ENCODE assay signal across 8 mouse cellular contexts in genomic region chr5:148241932-148242331, GRCm38 (mm10).
DNase-seq lines count a peak whose midpoint lies in the region; ATAC-seq lines count a peak whose summit lies in the region.

No protein-coding gene starts in this region.

- H3K27ac ChIP-seq in kidney, embryonic 16.5 days (ENCODE audit: low read length) = no peak overlapping the region
- no peak overlapping the region for H3K27ac ChIP-seq in forebrain, embryonic 13.5 days
- H3K27ac ChIP-seq in midbrain, embryonic 14.5 days (replicated peaks; ENCODE audit: low read depth, low read length) = no peak overlapping the region

- H3K27me3 ChIP-seq in kidney, embryonic 16.5 days (ENCODE audit: insufficient read depth, low read length) = 0 out of 2 replicates have a peak, but pooled peaks cover 3% of the 10 kb centered on the region
- H3K27me3 ChIP-seq in forebrain, embryonic 13.5 days = no peaks in the 10 kb centered on the region
- H3K27me3 ChIP-seq in midbrain, embryonic 14.5 days (ENCODE audit: control insufficient read depth, insufficient read depth, low read length) = no peaks in the 10 kb centered on the region

- WGBS in kidney, embryonic 16.5 days = 9% methylated on average over 7 of the region's 7 CpGs
- 10% methylated on average over 7 of the region's 7 CpGs for whole genome bisulfite sequencing in forebrain, embryonic 13.5 days
- 6% methylated on average over 7 of the region's 7 CpGs for WGBS in midbrain, embryonic 14.5 days

- no peaks in the 10 kb centered on the region for H3K4me1 ChIP-seq in kidney, embryonic 16.5 days (ENCODE audit: insufficient read depth, low read length)
- H3K4me1 ChIP-seq in forebrain, embryonic 13.5 days = no peaks in the 10 kb centered on the region
- H3K4me1 ChIP-seq in midbrain, embryonic 14.5 days (ENCODE audit: control insufficient read depth, insufficient read depth, low read length) = no peaks in the 10 kb centered on the region

- DNase-seq in kidney, adult 18-20 months = peak; percentile 63
- DNase-seq in c-Kit-positive CD71-positive TER-119-negative erythroid progenitor cells, embryonic 14.5 days (ENCODE audit: low read depth) = peak; percentile 13
- peak; percentile 57 for DNase-seq in induced T-regulatory cell, adult 2 months (ENCODE audit: low read depth)
- DNase-seq in left cerebral cortex, adult 9 months (ENCODE audit: low spot score in 2 of 2) = peak; percentile 30 to 77
- peak; percentile 92 for DNase-seq in midbrain, embryonic 14.5 days
- peak; percentile 83 for DNase-seq in testis, postnatal 10 days (ENCODE audit: low spot score)

- no peak overlapping the region for H3K9ac ChIP-seq in kidney, embryonic 16.5 days (replicated peaks; ENCODE audit: low read length)
- no peak overlapping the region for H3K9ac ChIP-seq in forebrain, embryonic 13.5 days
- H3K9ac ChIP-seq in midbrain, embryonic 14.5 days (replicated peaks; ENCODE audit: low read length) = no peak overlapping the region

- no peak for ATAC-seq in kidney, embryonic 16.5 days (ENCODE audit: low FRiP score, low TSS enrichment)
- ATAC-seq in forebrain, embryonic 13.5 days = peak; percentile 73
- ATAC-seq in midbrain, embryonic 14.5 days (ENCODE audit: low FRiP score, low TSS enrichment) = no peak

- H3K4me2 ChIP-seq in kidney, embryonic 16.5 days (replicated peaks; ENCODE audit: low read depth, low read length) = no peak overlapping the region
- H3K4me2 ChIP-seq in forebrain, embryonic 13.5 days = no peak overlapping the region
- H3K4me2 ChIP-seq in midbrain, embryonic 14.5 days (ENCODE audit: low read length) = no peak overlapping the region

- no peak overlapping the region for H3K4me3 ChIP-seq in kidney, embryonic 16.5 days (ENCODE audit: low read length)
- H3K4me3 ChIP-seq in forebrain, embryonic 13.5 days = no peak overlapping the region
- H3K4me3 ChIP-seq in midbrain, embryonic 14.5 days (replicated peaks; ENCODE audit: low read depth, low read length) = no peak overlapping the region

- no peaks in the 10 kb centered on the region for H3K9me3 ChIP-seq in kidney, embryonic 16.5 days (ENCODE audit: low read length)
- no peaks in the 10 kb centered on the region; the same call in 1 of the 2 replicates for H3K9me3 ChIP-seq in forebrain, embryonic 13.5 days (replicated peaks)
- no peaks in the 10 kb centered on the region for H3K9me3 ChIP-seq in midbrain, embryonic 14.5 days (ENCODE audit: control insufficient read depth, low read length)

- no peaks in the 10 kb centered on the region for H3K36me3 ChIP-seq in kidney, embryonic 16.5 days (ENCODE audit: insufficient read depth, low read length)
- H3K36me3 ChIP-seq in forebrain, embryonic 13.5 days (ENCODE audit: poor library complexity, severe bottlenecking) = no peaks in the 10 kb centered on the region
- H3K36me3 ChIP-seq in midbrain, embryonic 14.5 days (ENCODE audit: control insufficient read depth, insufficient read depth, low read length) = no peaks in the 10 kb centered on the region

Comparison
In these comparisons a context has a peak if more than half of its experiments do, and no peak if none do; other contexts are left out.
1. DNase-seq: peak in every context shown above with its lines; median percentile 92 in midbrain, embryonic 14.5 days; 83 in testis, postnatal 10 days; 63 in kidney, adult 18-20 months; 57 in induced T-regulatory cell, adult 2 months; 54 in left cerebral cortex, adult 9 months; 13 in c-Kit-positive CD71-positive TER-119-negative erythroid progenitor cells, embryonic 14.5 days.